Mouse (Mus musculus) intestine, embryonic 16.5 days (tissue): Measurements from ENCODE around the gene Ska2. TPM values are rescaled to one million over a fixed set of nuclear protein-coding genes. Genes with fewer than 3 reads are reported as not detected.

ENCODE experiments used
- ATAC-seq: fragments of 200-750 bp; cut with Nextera tagmentation; 2 replicates; pipeline ENCODE4 v1.8.0; 2017; ENCODE audit warnings: moderate TSS enrichment, moderate library complexity
- H3K27ac ChIP-seq: fragments of 300-500 bp; sonication (generic); 2 replicates; pipeline ENCODE4 v1.5.1; 2014; ENCODE audit warnings: mild to moderate bottlenecking, low read length
- H3K27me3 ChIP-seq: fragments of 300-500 bp; sonication (generic); replicated peaks from 2 replicates; pipeline ENCODE4 v1.6.1; 2014; ENCODE audit warnings: low read length, control low read depth, mixed read lengths; ENCODE audit not compliant: control insufficient read depth, insufficient read depth
- H3K36me3 ChIP-seq: fragments of 300-500 bp; sonication (generic); 2 replicates; pipeline ENCODE4 v1.6.1; 2014; ENCODE audit warnings: low read length, control low read depth; ENCODE audit not compliant: control insufficient read depth, insufficient read depth
- H3K4me1 ChIP-seq: fragments of 300-500 bp; sonication (generic); 2 replicates; pipeline ENCODE4 v1.6.1; 2014; ENCODE audit warnings: low read length, control low read depth, mixed read lengths; ENCODE audit not compliant: control insufficient read depth, insufficient read depth
- H3K4me2 ChIP-seq: fragments of 300-500 bp; sonication (generic); 2 replicates; pipeline ENCODE4 v1.6.1; 2014; ENCODE audit warnings: low read depth, low read length, control low read depth
- H3K4me3 ChIP-seq: fragments of 300-500 bp; sonication (generic); 2 replicates; pipeline ENCODE4 v1.5.1; 2014; ENCODE audit warnings: mild to moderate bottlenecking, low read length
- H3K9ac ChIP-seq: fragments of 300-500 bp; sonication (generic); 2 replicates; pipeline ENCODE4 v1.6.1; 2014; ENCODE audit warnings: low read depth, low read length
- H3K9me3 ChIP-seq: fragments of 300-500 bp; sonication (generic); 2 replicates; pipeline ENCODE4 v1.6.1; 2016; ENCODE audit warnings: low read length, control low read depth; ENCODE audit not compliant: control insufficient read depth
- WGBS: fragments of 180-500 bp; shearing (Covaris S2); extraction: QIAGEN DNeasy Blood & Tissue Kit; methylation state at CpG from one replicate; pipeline ENCODE4 v1.1.7; 2014; 5-methylcytosine and 5-hydroxymethylcytosine counted together
- microRNA counts: library from miRNA; unstranded; fragments of <30 nt; microRNA quantifications from one replicate; lab custom pipeline; 2016
- microRNA-seq: library from miRNA; unstranded; fragments of <30 nt; microRNA quantifications from one replicate; pipeline ENCODE4, GENCODE M21; 2016
- polyA plus RNA-seq: library from polyadenylated mRNA; unstranded; fragments of >200 nt; fragmentation: Nextera tagmentation; extraction: Ambion mirVana; gene quantifications from 2 replicates; pipeline ENCODE4 v1.2.1, GENCODE M21; 2015

Gene Ska2
- polyA plus RNA-seq, 1 experiment from 2014 or later: 37.7 TPM

DNA sequence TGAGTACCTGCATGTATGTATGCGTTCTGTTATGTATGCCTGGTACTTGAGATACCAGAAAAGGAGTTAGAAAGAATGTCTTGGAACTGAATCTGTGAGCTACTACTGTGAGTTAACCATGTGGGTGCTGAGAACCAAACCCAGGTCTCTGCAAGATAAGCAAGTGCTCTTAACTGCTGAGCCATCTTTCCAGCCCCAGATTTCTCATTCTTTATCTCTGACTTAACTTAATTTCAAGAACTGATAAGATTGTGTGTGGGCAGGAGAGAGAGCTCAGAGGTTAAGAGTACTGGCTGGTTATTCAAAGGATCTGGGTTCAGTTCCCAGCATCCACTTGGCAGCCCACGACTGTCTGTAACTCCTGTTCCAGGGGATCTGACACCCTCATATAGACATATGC lies 49.0 kb downstream of the Ska2 start:
- Histone ChIP-seq H3K4me3 (no peak overlapping the region), H3K9me3 (no peaks in the 10 kb centered on the region), H3K27me3 (no peaks in the 10 kb centered on the region), H3K9ac (no peak overlapping the region), H3K36me3 (no peaks in the 10 kb centered on the region), H3K27ac (no peak overlapping the region), H3K4me2 (no peak overlapping the region), H3K4me1 (no peaks in the 10 kb centered on the region)
- no peak for ATAC-seq
- WGBS: 84% methylated on average over 2 of the region's 2 CpGs

DNA sequence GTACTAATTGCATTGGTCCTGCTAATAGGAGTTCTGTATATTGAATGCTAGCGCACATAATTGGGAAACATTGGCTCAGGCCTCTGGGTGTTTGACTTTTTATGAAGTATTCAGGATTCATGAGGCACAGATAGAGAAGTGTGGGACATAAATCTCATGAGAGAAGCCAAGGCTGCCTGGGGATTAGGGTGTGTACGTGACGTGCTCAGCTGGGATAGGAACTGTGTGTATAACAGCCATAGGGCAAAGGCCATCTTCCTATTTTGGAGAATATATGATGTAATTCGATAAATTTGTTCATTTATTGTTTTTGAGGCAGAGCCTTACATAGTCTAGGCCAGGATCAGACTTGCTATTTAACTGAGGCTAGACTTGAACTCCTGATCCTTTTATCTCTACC lies 53.7 kb downstream of the Ska2 start:
- no peaks in the 10 kb centered on the region for H3K27me3 ChIP-seq
- no peak for ATAC-seq
- 83% methylated on average over 4 of the region's 4 CpGs for WGBS

DNA sequence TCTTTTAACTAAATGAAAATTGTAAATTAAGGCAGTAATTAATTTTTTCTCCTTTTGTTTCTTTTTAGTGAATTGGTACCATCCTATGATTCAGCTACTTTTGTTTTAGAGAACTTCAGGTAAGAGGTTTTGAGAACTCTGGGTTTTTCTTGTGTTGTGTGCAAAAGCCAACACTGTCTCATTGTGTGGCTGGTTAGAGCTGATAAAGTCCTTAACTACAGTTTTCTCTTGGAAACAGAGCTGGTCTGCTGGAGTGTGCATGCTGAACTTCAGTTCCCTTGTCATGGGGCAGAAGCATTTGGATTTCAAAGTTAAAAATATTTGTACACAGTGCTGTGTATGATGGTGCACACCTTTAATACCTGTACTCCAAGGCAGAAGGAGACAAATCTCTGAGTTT lies 54.7 kb downstream of the Ska2 start:
- no peak overlapping the region for H3K9ac ChIP-seq
- H3K9me3 ChIP-seq: no peaks in the 10 kb centered on the region
- no peak overlapping the region for H3K27ac ChIP-seq
- no peaks in the 10 kb centered on the region for H3K4me1 ChIP-seq
- ATAC-seq: no peak
- H3K4me3 ChIP-seq: no peak overlapping the region
- H3K36me3 ChIP-seq: 0 out of 2 replicates have a peak, but pooled peaks cover 2% of the 10 kb centered on the region
- H3K27me3 ChIP-seq: no peaks in the 10 kb centered on the region
- H3K4me2 ChIP-seq: no peak overlapping the region

More for the DNA sequence above, 53.7 kb downstream of the Ska2 start:
- Histone ChIP-seq H3K27ac (no peak overlapping the region), H3K4me1 (no peaks in the 10 kb centered on the region), H3K36me3 (0 out of 2 replicates have a peak, but pooled peaks cover 2% of the 10 kb centered on the region), H3K4me3 (no peak overlapping the region), H3K4me2 (no peak overlapping the region), H3K9me3 (no peaks in the 10 kb centered on the region), H3K9ac (no peak overlapping the region)

DNA sequence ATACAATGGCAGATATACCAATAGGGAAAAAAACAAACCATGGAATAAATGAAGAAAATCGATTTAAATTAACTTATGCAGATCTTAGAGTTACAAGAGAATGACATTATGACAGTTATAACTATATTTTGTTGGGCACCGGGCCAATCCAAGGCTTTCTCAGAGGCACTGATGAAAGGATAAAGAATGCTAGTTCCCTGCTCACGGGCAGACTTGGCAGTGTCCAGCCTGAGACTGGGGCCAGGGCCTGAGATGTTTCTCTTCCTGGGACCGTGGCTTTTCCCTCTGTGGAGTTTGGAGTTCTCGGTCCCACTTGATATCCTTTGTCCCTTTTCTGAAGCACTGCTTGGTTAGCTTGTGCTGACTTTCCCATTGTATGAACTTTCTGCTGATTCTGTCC lies 64.6 kb downstream of the Ska2 start:
- no peak overlapping the region for H3K27ac ChIP-seq
- no peaks in the 10 kb centered on the region for H3K27me3 ChIP-seq
- no peak overlapping the region for H3K4me3 ChIP-seq
- no peak for ATAC-seq
- no peaks in the 10 kb centered on the region for H3K4me1 ChIP-seq
- H3K36me3 ChIP-seq: no peaks in the 10 kb centered on the region
- 86% methylated on average over 5 of the region's 5 CpGs for WGBS
- H3K4me2 ChIP-seq: no peak overlapping the region
- H3K9ac ChIP-seq: no peak overlapping the region
- H3K9me3 ChIP-seq: no peaks in the 10 kb centered on the region

MicroRNA genes within 50 kb of the gene (microRNA counts, 519-probe panel; counts per million panel counts)
- microRNA mmu-miR-301a (lab: Ali Mortazavi, UCI): 3,551 counts per million, percentile 91 among the panel's probes with 10 or more counts

Small RNA genes within 50 kb of the gene (microRNA-seq; reads per million reads assigned to microRNA genes)
- gene Mir301: 1,437 reads per million, percentile 77 among the genes with 10 or more reads in this experiment

Other genes with a start within 250 kb of the Ska2 start
- 7.5 and 8.6 TPM in 2 replicates for gene Ypel2, start 115.5 kb upstream of the Ska2 start, polyA plus RNA-seq
- gene Gdpd1, start 35.2 kb upstream of the Ska2 start, polyA plus RNA-seq: 24.5 and 24.7 TPM in 2 replicates
- gene Smg8, start 22.5 kb upstream of the Ska2 start, polyA plus RNA-seq: 14.3 and 15.3 TPM in 2 replicates
- gene Prr11, start 526 bp upstream of the Ska2 start, polyA plus RNA-seq: 6.5 TPM in 2 replicates
- gene Trim37, start 17.8 kb downstream of the Ska2 start, polyA plus RNA-seq: 16.2 and 19.1 TPM in 2 replicates
- gene Ppm1e, start 249.8 kb downstream of the Ska2 start, polyA plus RNA-seq: 1.4 and 1.5 TPM in 2 replicates